Mouse (Mus musculus): ENCODE data around the gene 4930455H04Rik.
A peak's percentile ranks its signal among the peaks of the same experiment; 100 is the strongest.

Gene 4930455H04Rik

GRCm38 (mm10) chr3:116966800-116967199 lies 1.3 kb upstream of the 4930455H04Rik start:
- DNase-seq (ENCODE audit: low read depth, low spot score), result no peak

- no peak for DNase-seq (ENCODE audit: low read depth, low spot score)
These were observed 631 bp upstream of the 4930455H04Rik start for GRCm38 (mm10) chr3:116967436-116967835.

- DNase-seq (ENCODE audit: low read depth, low spot score), result peak; percentile 63
These were observed 502 bp downstream of the 4930455H04Rik start, which contains the start of gene Palmd for GRCm38 (mm10) chr3:116968540-116968997. Gene Palmd, minus strand, starts transcription at chr3:116968987.

GRCm38 (mm10) chr3:116969003-116969402 lies 936 bp downstream of the 4930455H04Rik start:
- no peak for DNase-seq (ENCODE audit: low read depth, low spot score)

- DNase-seq (ENCODE audit: low read depth, low spot score), result no peak
These were observed 1.7 kb downstream of the 4930455H04Rik start for GRCm38 (mm10) chr3:116969786-116970185.

GRCm38 (mm10) chr3:116981811-116982575 lies 13.9 kb downstream of the 4930455H04Rik start:
- DNase-seq (ENCODE audit: low read depth, low spot score), result no peak

GRCm38 (mm10) chr3:116985042-116985455 lies 17.0 kb downstream of the 4930455H04Rik start:
- DNase-seq (ENCODE audit: low read depth, low spot score), result peak; percentile 41

- peak; percentile 86 for DNase-seq (ENCODE audit: low read depth, low spot score)
These were observed 17.7 kb downstream of the 4930455H04Rik start for GRCm38 (mm10) chr3:116985741-116986140.

- no peak for DNase-seq (ENCODE audit: low read depth, low spot score)
These were observed 18.4 kb downstream of the 4930455H04Rik start for GRCm38 (mm10) chr3:116986451-116986850.

GRCm38 (mm10) chr3:116988221-116988620 lies 20.2 kb downstream of the 4930455H04Rik start:
- DNase-seq (ENCODE audit: low read depth, low spot score), result no peak

GRCm38 (mm10) chr3:116991180-116991579 lies 23.1 kb downstream of the 4930455H04Rik start:
- no peak for DNase-seq (ENCODE audit: low read depth, low spot score)

- peak; percentile 9 for DNase-seq (ENCODE audit: low read depth, low spot score)
These were observed 24.9 kb downstream of the 4930455H04Rik start for GRCm38 (mm10) chr3:116993011-116993410.

GRCm38 (mm10) chr3:117001686-117002485 lies 33.8 kb downstream of the 4930455H04Rik start:
- DNase-seq (ENCODE audit: low read depth, low spot score), result peak; percentile 40

- DNase-seq (ENCODE audit: low read depth, low spot score), result peak; percentile 54
These were observed 35.3 kb downstream of the 4930455H04Rik start for GRCm38 (mm10) chr3:117003379-117003778.

GRCm38 (mm10) chr3:117006636-117007035 lies 38.6 kb downstream of the 4930455H04Rik start:
- no peak for DNase-seq (ENCODE audit: low read depth, low spot score)

GRCm38 (mm10) chr3:117007340-117007739 lies 39.3 kb downstream of the 4930455H04Rik start:
- peak; percentile 85 for DNase-seq (ENCODE audit: low read depth, low spot score)

GRCm38 (mm10) chr3:117010182-117010581 lies 42.1 kb downstream of the 4930455H04Rik start:
- no peak for DNase-seq (ENCODE audit: low read depth, low spot score)

GRCm38 (mm10) chr3:117020319-117020718 lies 52.3 kb downstream of the 4930455H04Rik start:
- DNase-seq (ENCODE audit: low read depth, low spot score), result no peak

GRCm38 (mm10) chr3:117021907-117022306 lies 53.8 kb downstream of the 4930455H04Rik start:
- DNase-seq (ENCODE audit: low read depth, low spot score), result peak; percentile 40

GRCm38 (mm10) chr3:117024111-117024510 lies 56.0 kb downstream of the 4930455H04Rik start:
- DNase-seq (ENCODE audit: low read depth, low spot score), result no peak

GRCm38 (mm10) chr3:117024557-117024956 lies 56.5 kb downstream of the 4930455H04Rik start:
- DNase-seq (ENCODE audit: low read depth, low spot score), result no peak

GRCm38 (mm10) chr3:117025421-117025820 lies 57.4 kb downstream of the 4930455H04Rik start:
- no peak for DNase-seq (ENCODE audit: low read depth, low spot score)
